Mouse (Mus musculus) stomach, postnatal 0 days (tissue): ENCODE measurements around the gene Siae.

ENCODE experiments used
- CTCF ChIP-seq: IDR thresholded peaks from 2 replicates; pipeline ENCODE4 v1.5.1; 2016; ENCODE audit warnings: antibody characterized with exemption, low read depth, mild to moderate bottlenecking, moderate library complexity
- EP300 ChIP-seq: optimal IDR thresholded peaks from 2 replicates; pipeline ENCODE3; 2016; ENCODE audit warnings: antibody characterized with exemption

GRCm38 (mm10) chr9:37586718-37587117, 31.2 kb downstream of the Siae start:
- TF ChIP-seq EP300 (no peak), CTCF (no peak)
